ENCODE assay signal across 24 mouse cellular contexts in genomic region chr11:106958407-106959071, GRCm38 (mm10). TPM values are rescaled to one million over a fixed set of nuclear protein-coding genes. Genes with fewer than 3 reads are reported as not detected.
DNase-seq lines count a peak whose midpoint lies in the region; ATAC-seq and TF ChIP-seq lines count a peak whose summit lies in the region.
"Had no signal": no experiment of that assay in that cellular context is flagged by ENCODE, and none has a peak within 500 bp of the region (broad histone marks: within the 10 kb centered on the region; RNA-seq: fewer than 3 reads in every experiment).

No protein-coding gene starts in this region.

- intact Hi-C loops in heart, adult 2 months (cut with DNase I), result loop anchor here (5.0 kb wide), 1 partner anchor 36 kb away; the partner anchor contains the start of gene Smurf2
- intact Hi-C loops in heart, postnatal 14 days (cut with DNase I), result no loop called here

- H3K27ac ChIP-seq in heart, adult 2 months, result peak overlapping the region; percentile 81
- peak overlapping the region; percentile 18; the same call in 1 of the 2 replicates for H3K27ac ChIP-seq in intestine, embryonic 14.5 days (ENCODE audit: low read depth)
- no peak overlapping the region for H3K27ac ChIP-seq in intestine, embryonic 15.5 days
- peak overlapping the region; percentile 35; the same call in 1 of the 2 replicates for H3K27ac ChIP-seq in intestine, postnatal 0 days (ENCODE audit: low read depth, low read length)
- H3K27ac ChIP-seq in hindbrain, postnatal 0 days, result no peak overlapping the region
- H3K27ac ChIP-seq: embryonic facial prominence, embryonic 12.5 days; liver, embryonic 12.5 days; neural tube, embryonic 12.5 days had no signal

- no peaks in the 10 kb centered on the region for H3K9me3 ChIP-seq in intestine, embryonic 14.5 days (ENCODE audit: control insufficient read depth, low read length)
- no peaks in the 10 kb centered on the region for H3K9me3 ChIP-seq in intestine, embryonic 15.5 days
- H3K9me3 ChIP-seq in intestine, postnatal 0 days (ENCODE audit: control insufficient read depth), result no peaks in the 10 kb centered on the region
- H3K9me3 ChIP-seq in hindbrain, postnatal 0 days (ENCODE audit: low read length), result no peaks in the 10 kb centered on the region
- H3K9me3 ChIP-seq: embryonic facial prominence, embryonic 12.5 days; hindbrain, embryonic 15.5 days; liver, embryonic 12.5 days; neural tube, embryonic 12.5 days had no signal

- H3K4me3 ChIP-seq in heart, adult 2 months, result no peak overlapping the region
- no peak overlapping the region for H3K4me3 ChIP-seq in intestine, embryonic 14.5 days (ENCODE audit: low read depth, low read length)
- no peak overlapping the region for H3K4me3 ChIP-seq in intestine, embryonic 15.5 days (replicated peaks)
- no peak overlapping the region for H3K4me3 ChIP-seq in intestine, postnatal 0 days (ENCODE audit: low read depth, low read length)
- no peak overlapping the region for H3K4me3 ChIP-seq in hindbrain, postnatal 0 days (ENCODE audit: low read length)
- H3K4me3 ChIP-seq: embryonic facial prominence, embryonic 12.5 days; hindbrain, embryonic 15.5 days; liver, embryonic 12.5 days; neural tube, embryonic 12.5 days had no signal

- H3K4me1 ChIP-seq in heart, adult 2 months (ENCODE audit: control insufficient read depth, insufficient read depth, low read length), result peaks cover 20% of the 10 kb centered on the region
- H3K4me1 ChIP-seq in intestine, embryonic 14.5 days (replicated peaks; ENCODE audit: control insufficient read depth, insufficient read depth, low read length), result peaks cover 10% of the 10 kb centered on the region; the same call in 1 of the 2 replicates
- H3K4me1 ChIP-seq in intestine, embryonic 15.5 days (replicated peaks), result peaks cover 17% of the 10 kb centered on the region
- H3K4me1 ChIP-seq in intestine, postnatal 0 days (replicated peaks; ENCODE audit: control insufficient read depth, insufficient read depth, low read length), result peaks cover 12% of the 10 kb centered on the region
- no peaks in the 10 kb centered on the region for H3K4me1 ChIP-seq in hindbrain, postnatal 0 days (ENCODE audit: insufficient read depth, low read length)
- H3K4me1 ChIP-seq: hindbrain, embryonic 15.5 days; neural tube, embryonic 12.5 days had no signal

- H3K4me2 ChIP-seq in intestine, embryonic 14.5 days (ENCODE audit: low read length), result no peak overlapping the region
- H3K4me2 ChIP-seq in intestine, embryonic 15.5 days (replicated peaks), result no peak overlapping the region
- H3K4me2 ChIP-seq in intestine, postnatal 0 days (replicated peaks; ENCODE audit: low read depth), result no peak overlapping the region
- H3K4me2 ChIP-seq in hindbrain, postnatal 0 days (ENCODE audit: low read depth, low read length), result no peak overlapping the region
- H3K4me2 ChIP-seq: embryonic facial prominence, embryonic 12.5 days; hindbrain, embryonic 15.5 days; liver, embryonic 12.5 days; neural tube, embryonic 12.5 days had no signal

- DNase-seq in heart, adult 2 months, result no peak
- DNase-seq in heart, postnatal 14 days, result no peak
- DNase-seq in intestine, embryonic 14.5 days (ENCODE audit: low spot score), result no peak
- no peak for DNase-seq in ovary, postnatal 10 days (ENCODE audit: low spot score)
- DNase-seq in hindbrain, postnatal 0 days (ENCODE audit: low spot score), result no peak
- DNase-seq: adrenal gland, postnatal 14 days; cerebellum, adult 2 months; cerebellum, postnatal 25 days; forebrain, postnatal 0 days; gastrocnemius, postnatal 36 days; kidney, adult 9 months; kidney, postnatal 36 days; layer of hippocampus, postnatal 36 days; lung, adult 18-20 months; lung, postnatal 4 days; midbrain, embryonic 14.5 days; retina, postnatal 1 day had no signal

- ATAC-seq in intestine, embryonic 14.5 days (replicated peaks; ENCODE audit: low FRiP score, low TSS enrichment, low read depth), result no peak
- no peak for ATAC-seq in intestine, embryonic 15.5 days
- peak; percentile 38 for ATAC-seq in CD4-positive, CD25-positive, alpha-beta regulatory T cell, adult 4 months
- peak; percentile 59 for ATAC-seq in intestine, postnatal 0 days
- no peak for ATAC-seq in hindbrain, postnatal 0 days
- ATAC-seq: forebrain, postnatal 0 days; liver, embryonic 12.5 days had no signal

- peaks cover 2% of the 10 kb centered on the region; the same call in 1 of the 2 replicates for H3K36me3 ChIP-seq in heart, adult 2 months (ENCODE audit: control insufficient read depth, insufficient read depth, low read length)
- H3K36me3 ChIP-seq in intestine, embryonic 14.5 days (ENCODE audit: control insufficient read depth, insufficient read depth, low read length), result no peaks in the 10 kb centered on the region
- H3K36me3 ChIP-seq in intestine, embryonic 15.5 days, result no peaks in the 10 kb centered on the region
- no peaks in the 10 kb centered on the region for H3K36me3 ChIP-seq in intestine, postnatal 0 days (ENCODE audit: control insufficient read depth, insufficient read depth)
- no peaks in the 10 kb centered on the region for H3K36me3 ChIP-seq in hindbrain, postnatal 0 days (ENCODE audit: insufficient read depth, low read length)
- H3K36me3 ChIP-seq: embryonic facial prominence, embryonic 12.5 days; hindbrain, embryonic 15.5 days; liver, embryonic 12.5 days; neural tube, embryonic 12.5 days had no signal

- H3K79me2 ChIP-seq in heart, adult 2 months (replicated peaks; ENCODE audit: control insufficient read depth, insufficient read depth, low read length), result no peaks in the 10 kb centered on the region

- no peak for TF ChIP-seq CTCF in heart, adult 2 months (IDR thresholded peaks at IDR 0.05)
- no peak for TF ChIP-seq CTCF in intestine, postnatal 0 days (IDR thresholded peaks at IDR 0.05; ENCODE audit: low read depth)
- no peak for TF ChIP-seq CTCF in hindbrain, postnatal 0 days (IDR thresholded peaks at IDR 0.05; ENCODE audit: low read depth)

- H3K27me3 ChIP-seq in heart, adult 2 months (ENCODE audit: control insufficient read depth, insufficient read depth, low read length), result no peaks in the 10 kb centered on the region
- no peaks in the 10 kb centered on the region for H3K27me3 ChIP-seq in intestine, embryonic 14.5 days (replicated peaks; ENCODE audit: control insufficient read depth, insufficient read depth, low read length)
- no peaks in the 10 kb centered on the region for H3K27me3 ChIP-seq in intestine, embryonic 15.5 days (replicated peaks)
- H3K27me3 ChIP-seq in intestine, postnatal 0 days (replicated peaks; ENCODE audit: control insufficient read depth, insufficient read depth, low read length), result no peaks in the 10 kb centered on the region
- H3K27me3 ChIP-seq in hindbrain, postnatal 0 days (ENCODE audit: insufficient read depth, low read length), result no peaks in the 10 kb centered on the region
- H3K27me3 ChIP-seq: embryonic facial prominence, embryonic 12.5 days; hindbrain, embryonic 15.5 days; neural tube, embryonic 12.5 days had no signal

- H3K9ac ChIP-seq in heart, adult 2 months (ENCODE audit: low read depth, low read length), result no peak overlapping the region
- H3K9ac ChIP-seq in intestine, embryonic 14.5 days (ENCODE audit: low read length), result no peak overlapping the region
- H3K9ac ChIP-seq in intestine, embryonic 15.5 days, result no peak overlapping the region
- H3K9ac ChIP-seq in intestine, postnatal 0 days (ENCODE audit: low read depth, low read length), result no peak overlapping the region
- no peak overlapping the region for H3K9ac ChIP-seq in hindbrain, postnatal 0 days (replicated peaks; ENCODE audit: low read length)
- H3K9ac ChIP-seq: embryonic facial prominence, embryonic 12.5 days; forebrain, postnatal 0 days; hindbrain, embryonic 15.5 days; liver, embryonic 12.5 days; neural tube, embryonic 12.5 days had no signal

- no peak for TF ChIP-seq EP300 in heart, adult 2 months (IDR thresholded peaks at IDR 0.05; ENCODE audit: insufficient read depth, low read depth, low read length)

- WGBS in heart, adult 2 months, result 64% methylated on average over 6 of the region's 6 CpGs
- WGBS in intestine, embryonic 14.5 days, result 74% methylated on average over 6 of the region's 6 CpGs
- 65% methylated on average over 6 of the region's 6 CpGs for WGBS in intestine, embryonic 15.5 days
- WGBS in intestine, postnatal 0 days, result 42% methylated on average over 6 of the region's 6 CpGs
- 86% methylated on average over 6 of the region's 6 CpGs for WGBS in hindbrain, postnatal 0 days

- no peak for TF ChIP-seq POLR2A in heart, adult 2 months (IDR thresholded peaks at IDR 0.05; ENCODE audit: insufficient read depth, low read depth, low read length)

RNA-seq across cellular contexts. Expression of gene Smurf2, which starts 38.0 kb away (rescaled TPM):
- total RNA-seq in heart, adult 2 months (2021), result 10 to 100 TPM; 39.9 to 41.0 TPM
- 9.5 and 14.9 TPM in 2 replicates for polyA plus RNA-seq in heart, adult 2 months (2012; rRNA removed)
- 10 to 100 TPM; 36.4 to 39.4 TPM for total RNA-seq in heart, postnatal 14 days (2021)
- 17.1 and 19.2 TPM in 2 replicates for polyA plus RNA-seq in intestine, embryonic 14.5 days (2014; fragmentation: Nextera tagmentation; extraction: Ambion mirVana)
- 11.3 and 12.0 TPM in 2 replicates for polyA plus RNA-seq in intestine, embryonic 15.5 days (2015; fragmentation: Nextera tagmentation; extraction: Ambion mirVana)
- 10 to 100 TPM; 12.2 to 16.1 TPM for polyA plus RNA-seq in CD4-positive, CD25-positive, alpha-beta regulatory T cell, adult 4 months (2017; shearing (Covaris generic))
- polyA plus RNA-seq in intestine, postnatal 0 days (2015; fragmentation: Nextera tagmentation; extraction: Ambion mirVana), result 8.0 and 8.9 TPM in 2 replicates
- total RNA-seq in hindbrain, postnatal 0 days (2014; rRNA removed), result 27.2 and 35.7 TPM in 2 replicates
- 8.7 TPM in 2 replicates for polyA plus RNA-seq in hindbrain, postnatal 0 days (2015; fragmentation: Nextera tagmentation; extraction: Ambion mirVana)

RNA-seq across cellular contexts. Expression of gene Kpna2, which starts 40.8 kb away (rescaled TPM):
- total RNA-seq in heart, adult 2 months (2021), result 10 to 100 TPM; 61.1 to 62.9 TPM
- 19.5 and 35.7 TPM in 2 replicates for polyA plus RNA-seq in heart, adult 2 months (2012; rRNA removed)
- total RNA-seq in heart, postnatal 14 days (2021), result 100 to 1,000 TPM in 1 of 2 experiments, 10 to 100 TPM in 1; 84.2 to 103 TPM
- polyA plus RNA-seq in intestine, embryonic 14.5 days (2014; fragmentation: Nextera tagmentation; extraction: Ambion mirVana), result 416 and 452 TPM in 2 replicates
- polyA plus RNA-seq in intestine, embryonic 15.5 days (2015; fragmentation: Nextera tagmentation; extraction: Ambion mirVana), result 357 and 384 TPM in 2 replicates
- polyA plus RNA-seq in CD4-positive, CD25-positive, alpha-beta regulatory T cell, adult 4 months (2017; shearing (Covaris generic)), result 100 to 1,000 TPM; 115 to 134 TPM
- 80.6 and 100 TPM in 2 replicates for polyA plus RNA-seq in intestine, postnatal 0 days (2015; fragmentation: Nextera tagmentation; extraction: Ambion mirVana)
- total RNA-seq in hindbrain, postnatal 0 days (2014; rRNA removed), result 85.8 and 94.4 TPM in 2 replicates
- polyA plus RNA-seq in hindbrain, postnatal 0 days (2015; fragmentation: Nextera tagmentation; extraction: Ambion mirVana), result 106 and 111 TPM in 2 replicates

Comparison
In these comparisons a context has a peak if more than half of its experiments do, and no peak if none do; other contexts are left out.
1. H3K27ac ChIP-seq: peak in heart, adult 2 months (single experiment), intestine, embryonic 14.5 days (single experiment) and intestine, postnatal 0 days (single experiment); none in intestine, embryonic 15.5 days (single experiment) and hindbrain, postnatal 0 days (single experiment).
2. ATAC-seq: peak in CD4-positive, CD25-positive, alpha-beta regulatory T cell, adult 4 months (single experiment) and intestine, postnatal 0 days (single experiment); none in intestine, embryonic 14.5 days (single experiment), intestine, embryonic 15.5 days (single experiment) and hindbrain, postnatal 0 days (single experiment).